Mouse (Mus musculus): ENCODE results near the gene Mier2. TPM values are rescaled to one million over a fixed set of nuclear protein-coding genes. Genes with fewer than 3 reads are reported as not detected.

Mier2 gene
- polyA plus RNA-seq, 1 experiment from 2014 or later: 53.5 TPM

DNA sequence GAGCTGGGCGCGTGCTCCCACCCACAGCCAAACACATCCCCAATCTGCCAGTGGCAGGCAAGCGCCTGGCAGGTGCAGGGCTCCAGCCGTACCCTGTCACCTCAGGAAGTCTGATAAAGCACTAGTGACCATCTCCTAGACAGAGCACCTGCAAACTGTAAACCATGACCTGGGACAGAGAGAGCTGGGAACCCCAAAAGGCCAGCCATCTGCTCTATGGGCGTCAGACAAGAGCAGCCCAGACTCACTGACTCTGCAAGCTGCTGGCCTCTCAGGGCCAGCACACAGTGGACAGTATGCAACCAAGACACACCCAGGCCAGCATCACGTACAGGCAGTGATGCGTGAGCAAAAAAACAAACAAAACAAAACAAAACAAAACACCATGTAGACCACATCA, 23.9 kb upstream of the Mier2 start:
- no peaks in the 10 kb centered on the region for H3K9me3 ChIP-seq (ENCODE audit: control insufficient read depth, low read length)
- H3K4me2 ChIP-seq (replicated peaks): no peak overlapping the region
- DNase-seq (ENCODE audit: low spot score) (no peak), ATAC-seq (ENCODE audit: low FRiP score) (no peak)
- 78% methylated on average over 7 of the region's 7 CpGs for WGBS
- no peaks in the 10 kb centered on the region for H3K36me3 ChIP-seq (replicated peaks; ENCODE audit: control insufficient read depth, insufficient read depth)
- H3K27me3 ChIP-seq (ENCODE audit: control insufficient read depth, insufficient read depth, low read length): no peaks in the 10 kb centered on the region
- no peak overlapping the region for H3K9ac ChIP-seq
- H3K4me1 ChIP-seq (replicated peaks; ENCODE audit: control insufficient read depth, insufficient read depth, low read length): no peaks in the 10 kb centered on the region
- no peak overlapping the region for H3K4me3 ChIP-seq (replicated peaks; ENCODE audit: low read length)
- H3K27ac ChIP-seq: no peak overlapping the region

GRCm38 (mm10) chr10:79578276-79578675, 23.3 kb upstream of the Mier2 start:
- no peak for ATAC-seq (ENCODE audit: low FRiP score)
- no peak overlapping the region for H3K27ac ChIP-seq
- no peak overlapping the region for H3K4me2 ChIP-seq (replicated peaks)
- H3K36me3 ChIP-seq (replicated peaks; ENCODE audit: control insufficient read depth, insufficient read depth): no peaks in the 10 kb centered on the region
- no peak for DNase-seq (ENCODE audit: low spot score)
- H3K9me3 ChIP-seq (ENCODE audit: control insufficient read depth, low read length): no peaks in the 10 kb centered on the region
- H3K9ac ChIP-seq: no peak overlapping the region
- no peaks in the 10 kb centered on the region for H3K27me3 ChIP-seq (ENCODE audit: control insufficient read depth, insufficient read depth, low read length)
- 56% methylated on average over 9 of the region's 9 CpGs for WGBS
- H3K4me1 ChIP-seq (replicated peaks; ENCODE audit: control insufficient read depth, insufficient read depth, low read length): no peaks in the 10 kb centered on the region
- no peak overlapping the region for H3K4me3 ChIP-seq (replicated peaks; ENCODE audit: low read length)

GRCm38 (mm10) chr10:79577376-79577775, 22.4 kb upstream of the Mier2 start:
- Histone ChIP-seq H3K9me3 (ENCODE audit: control insufficient read depth, low read length) (no peaks in the 10 kb centered on the region), H3K9ac (no peak overlapping the region), H3K4me3 (replicated peaks; ENCODE audit: low read length) (no peak overlapping the region), H3K36me3 (replicated peaks; ENCODE audit: control insufficient read depth, insufficient read depth) (no peaks in the 10 kb centered on the region), H3K27me3 (ENCODE audit: control insufficient read depth, insufficient read depth, low read length) (no peaks in the 10 kb centered on the region), H3K4me2 (replicated peaks) (no peak overlapping the region), H3K27ac (no peak overlapping the region), H3K4me1 (replicated peaks; ENCODE audit: control insufficient read depth, insufficient read depth, low read length) (no peaks in the 10 kb centered on the region)
- WGBS: 77% methylated on average over 4 of the region's 4 CpGs
- DNase-seq (ENCODE audit: low spot score) (no peak), ATAC-seq (ENCODE audit: low FRiP score) (no peak)

DNA sequence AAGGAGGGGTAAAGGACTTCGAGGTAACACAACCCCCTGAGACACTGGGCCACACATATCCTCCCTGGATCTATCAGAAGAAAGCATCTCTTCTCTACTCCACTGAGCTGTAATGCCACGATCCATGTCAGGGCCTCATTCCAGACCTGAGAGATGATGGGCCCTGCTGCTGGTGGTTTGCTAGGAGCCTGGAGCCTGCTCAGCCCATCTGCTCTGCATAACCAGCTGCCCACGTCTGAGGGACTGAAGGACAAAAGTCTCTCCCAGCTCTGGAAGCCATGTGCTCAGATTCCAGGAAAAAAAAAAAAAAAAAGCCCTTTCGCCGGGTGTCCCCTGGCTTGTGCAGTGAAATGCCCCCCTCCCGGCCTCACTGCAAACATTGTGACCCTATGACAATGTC, 20.8 kb upstream of the Mier2 start:
- Histone ChIP-seq H3K27me3 (ENCODE audit: control insufficient read depth, insufficient read depth, low read length) (no peaks in the 10 kb centered on the region), H3K27ac (no peak overlapping the region), H3K4me1 (replicated peaks; ENCODE audit: control insufficient read depth, insufficient read depth, low read length) (no peaks in the 10 kb centered on the region), H3K4me2 (replicated peaks) (no peak overlapping the region), H3K36me3 (replicated peaks; ENCODE audit: control insufficient read depth, insufficient read depth) (no peaks in the 10 kb centered on the region), H3K4me3 (replicated peaks; ENCODE audit: low read length) (no peak overlapping the region), H3K9ac (no peak overlapping the region), H3K9me3 (ENCODE audit: control insufficient read depth, low read length) (no peaks in the 10 kb centered on the region)
- ATAC-seq (ENCODE audit: low FRiP score) (no peak), DNase-seq (ENCODE audit: low spot score) (no peak)
- WGBS: 77% methylated on average over 6 of the region's 6 CpGs

GRCm38 (mm10) chr10:79574796-79575195, 19.8 kb upstream of the Mier2 start:
- ATAC-seq (ENCODE audit: low FRiP score) (no peak), DNase-seq (ENCODE audit: low spot score) (no peak)
- Histone ChIP-seq H3K36me3 (replicated peaks; ENCODE audit: control insufficient read depth, insufficient read depth) (no peaks in the 10 kb centered on the region), H3K4me3 (replicated peaks; ENCODE audit: low read length) (no peak overlapping the region), H3K9me3 (ENCODE audit: control insufficient read depth, low read length) (no peaks in the 10 kb centered on the region), H3K9ac (no peak overlapping the region), H3K27me3 (ENCODE audit: control insufficient read depth, insufficient read depth, low read length) (no peaks in the 10 kb centered on the region), H3K27ac (no peak overlapping the region), H3K4me1 (replicated peaks; ENCODE audit: control insufficient read depth, insufficient read depth, low read length) (no peaks in the 10 kb centered on the region), H3K4me2 (replicated peaks) (no peak overlapping the region)
- WGBS: 92% methylated on average over 6 of the region's 6 CpGs

- H3K4me3 ChIP-seq (replicated peaks; ENCODE audit: low read length): no peak overlapping the region
- no peaks in the 10 kb centered on the region for H3K27me3 ChIP-seq (ENCODE audit: control insufficient read depth, insufficient read depth, low read length)
- no peak overlapping the region for H3K4me2 ChIP-seq (replicated peaks)
- 85% methylated on average over 8 of the region's 8 CpGs for WGBS
- no peak for ATAC-seq (ENCODE audit: low FRiP score)
- no peak for DNase-seq (ENCODE audit: low spot score)
- H3K4me1 ChIP-seq (replicated peaks; ENCODE audit: control insufficient read depth, insufficient read depth, low read length): no peaks in the 10 kb centered on the region
- H3K27ac ChIP-seq: no peak overlapping the region
- no peaks in the 10 kb centered on the region for H3K9me3 ChIP-seq (ENCODE audit: control insufficient read depth, low read length)
- H3K36me3 ChIP-seq (replicated peaks; ENCODE audit: control insufficient read depth, insufficient read depth): no peaks in the 10 kb centered on the region
- H3K9ac ChIP-seq: no peak overlapping the region
Observed at GRCm38 (mm10) chr10:79574350-79574749, 19.4 kb upstream of the Mier2 start.

DNA sequence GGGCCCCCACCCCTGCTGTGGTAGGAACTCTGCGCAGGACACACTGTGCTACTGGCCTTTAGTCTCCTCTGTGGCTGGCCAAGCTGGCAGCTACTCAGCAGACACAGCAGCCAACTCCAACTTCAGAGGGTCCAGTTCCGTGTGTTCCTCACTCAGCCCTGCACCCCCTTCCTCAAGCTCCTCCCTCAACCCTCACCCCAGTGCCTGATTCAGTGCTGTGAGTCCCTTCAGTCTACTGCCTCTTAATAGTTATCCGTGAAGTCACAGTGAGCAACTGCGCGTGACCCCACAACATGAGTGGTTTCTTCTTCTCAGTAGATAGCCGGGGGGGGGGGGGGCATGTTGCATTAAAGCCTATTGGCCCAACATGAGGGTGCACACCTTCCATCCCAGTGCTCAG, 18.6 kb upstream of the Mier2 start:
- Histone ChIP-seq H3K27ac (no peak overlapping the region), H3K9me3 (ENCODE audit: control insufficient read depth, low read length) (no peaks in the 10 kb centered on the region), H3K4me2 (replicated peaks) (no peak overlapping the region), H3K4me1 (replicated peaks; ENCODE audit: control insufficient read depth, insufficient read depth, low read length) (no peaks in the 10 kb centered on the region), H3K4me3 (replicated peaks; ENCODE audit: low read length) (no peak overlapping the region), H3K36me3 (replicated peaks; ENCODE audit: control insufficient read depth, insufficient read depth) (no peaks in the 10 kb centered on the region), H3K27me3 (ENCODE audit: control insufficient read depth, insufficient read depth, low read length) (no peaks in the 10 kb centered on the region), H3K9ac (no peak overlapping the region)
- DNase-seq (ENCODE audit: low spot score): no peak
- no peak for ATAC-seq (ENCODE audit: low FRiP score)
- 90% methylated on average over 6 of the region's 6 CpGs for WGBS

DNA sequence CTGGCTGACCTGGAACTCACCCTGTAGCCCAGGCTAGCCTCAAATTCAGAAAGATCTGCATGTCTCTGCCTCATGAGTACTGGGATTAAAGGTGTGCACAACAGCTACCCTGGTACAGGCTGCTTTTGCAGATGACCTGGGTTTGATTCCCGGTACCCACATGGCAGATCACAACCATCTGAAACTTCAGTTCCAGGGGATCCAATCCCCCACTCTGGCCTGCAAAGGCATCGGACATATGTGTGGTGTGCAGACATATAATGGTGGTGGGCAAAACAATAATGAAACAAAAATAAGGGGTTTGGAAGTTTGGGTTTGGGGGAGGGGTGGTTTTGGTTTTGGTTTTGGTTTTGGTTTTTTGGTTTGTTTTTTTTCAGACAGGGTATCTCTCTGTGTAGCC, 16.3 kb upstream of the Mier2 start:
- no peak for DNase-seq (ENCODE audit: low spot score)

GRCm38 (mm10) chr10:79569921-79570320, 14.9 kb upstream of the Mier2 start:
- Histone ChIP-seq H3K4me1 (replicated peaks; ENCODE audit: control insufficient read depth, insufficient read depth, low read length) (no peaks in the 10 kb centered on the region), H3K4me2 (replicated peaks) (no peak overlapping the region), H3K9me3 (ENCODE audit: control insufficient read depth, low read length) (peaks cover 14% of the 10 kb centered on the region), H3K4me3 (replicated peaks; ENCODE audit: low read length) (no peak overlapping the region), H3K36me3 (replicated peaks; ENCODE audit: control insufficient read depth, insufficient read depth) (no peaks in the 10 kb centered on the region), H3K9ac (no peak overlapping the region), H3K27ac (no peak overlapping the region), H3K27me3 (ENCODE audit: control insufficient read depth, insufficient read depth, low read length) (no peaks in the 10 kb centered on the region)
- DNase-seq (ENCODE audit: low spot score): no peak
- no peak for ATAC-seq (ENCODE audit: low FRiP score)
- WGBS: 89% methylated on average over 5 of the region's 5 CpGs

More for the DNA sequence above, 16.3 kb upstream of the Mier2 start:
- H3K9me3 ChIP-seq (ENCODE audit: control insufficient read depth, low read length): 0 out of 2 replicates have a peak, but pooled peaks cover 7% of the 10 kb centered on the region
- 95% methylated on average over 2 of the region's 2 CpGs for WGBS
- H3K9ac ChIP-seq: no peak overlapping the region
- no peaks in the 10 kb centered on the region for H3K27me3 ChIP-seq (ENCODE audit: control insufficient read depth, insufficient read depth, low read length)
- H3K36me3 ChIP-seq (replicated peaks; ENCODE audit: control insufficient read depth, insufficient read depth): no peaks in the 10 kb centered on the region
- no peak overlapping the region for H3K27ac ChIP-seq
- ATAC-seq (ENCODE audit: low FRiP score): no peak
- no peaks in the 10 kb centered on the region for H3K4me1 ChIP-seq (replicated peaks; ENCODE audit: control insufficient read depth, insufficient read depth, low read length)
- no peak overlapping the region for H3K4me3 ChIP-seq (replicated peaks; ENCODE audit: low read length)
- no peak overlapping the region for H3K4me2 ChIP-seq (replicated peaks)

- WGBS: 92% methylated on average over 2 of the region's 2 CpGs
- DNase-seq (ENCODE audit: low spot score): no peak
Observed at GRCm38 (mm10) chr10:79559716-79560115, 4.7 kb upstream of the Mier2 start.

More at GRCm38 (mm10) chr10:79559716-79560115, 4.7 kb upstream of the Mier2 start:
- Histone ChIP-seq H3K36me3 (replicated peaks; ENCODE audit: control insufficient read depth, insufficient read depth) (no peaks in the 10 kb centered on the region), H3K4me3 (replicated peaks; ENCODE audit: low read length) (no peak overlapping the region), H3K9me3 (ENCODE audit: control insufficient read depth, low read length) (peaks cover 9% of the 10 kb centered on the region), H3K27ac (no peak overlapping the region), H3K4me2 (replicated peaks) (no peak overlapping the region), H3K4me1 (replicated peaks; ENCODE audit: control insufficient read depth, insufficient read depth, low read length) (no peaks in the 10 kb centered on the region), H3K27me3 (ENCODE audit: control insufficient read depth, insufficient read depth, low read length) (no peaks in the 10 kb centered on the region), H3K9ac (no peak overlapping the region)
- ATAC-seq (ENCODE audit: low FRiP score): no peak
